Mouse (Mus musculus) frontal cortex, adult 2 months (tissue): ENCODE measurements at regions not wholly inside any gene's neighbourhood (a gene's known extent, or its start where the extent isn't known, plus 50 kb on each side); places are given as distances from the start of the nearest gene placed in this dataset.
A peak's percentile ranks its signal among the peaks of the same experiment; 100 is the strongest.

Source experiments
- DNase-seq, 2 experiments: peaks; one replicate each; pipeline ENCODE4 v3.0.0; 2022; ENCODE audit warnings: low spot score in 1 of 2; ENCODE audit errors: extremely low spot score in 1 of 2

DNA sequence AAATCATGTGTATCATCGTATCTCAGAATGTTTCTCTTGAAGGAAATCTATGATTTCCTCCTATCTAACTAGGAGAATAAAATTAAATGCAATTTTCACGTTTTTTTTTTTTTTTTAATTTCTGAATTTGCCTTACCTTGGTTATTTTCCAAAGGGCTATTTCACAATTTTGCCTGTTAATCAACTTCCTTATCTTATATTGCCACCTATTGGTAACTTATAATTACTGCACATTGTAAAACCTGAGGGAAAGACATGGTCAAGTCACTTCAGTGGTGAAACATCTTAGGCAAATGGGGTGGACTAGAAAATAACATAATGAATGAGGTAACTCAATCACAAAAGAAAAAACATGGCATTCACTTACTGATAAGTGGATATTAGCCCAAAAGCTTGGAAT lies 232.0 kb downstream of the Nap1l3 start:
- DNase-seq = peak in 1 of 2 experiments; percentile 2
